Mouse (Mus musculus) midbrain, embryonic 13.5 days (tissue): ENCODE results near the gene Il15ra. TPM values are rescaled to one million over a fixed set of nuclear protein-coding genes. Genes with fewer than 3 reads are reported as not detected.

Experiments
- polyA plus RNA-seq: library from polyadenylated mRNA; unstranded; fragments of >200 nt; fragmentation: Nextera tagmentation; extraction: Ambion mirVana; gene quantifications from 2 replicates; pipeline ENCODE4 v1.2.1, GENCODE M21; 2015

The Il15ra gene
- polyA plus RNA-seq, 1 experiment from 2014 or later: 1.3 TPM

Other genes starting within 250 kb of the Il15ra start
- 23.4 and 24.8 TPM in 2 replicates for gene Pfkfb3, start 151.2 kb upstream of the Il15ra start, polyA plus RNA-seq
- 140 and 146 TPM in 2 replicates for gene Rbm17, start 101.1 kb upstream of the Il15ra start, polyA plus RNA-seq
- not detected in 2 replicates for gene Gm17490, start 79.0 kb upstream of the Il15ra start, polyA plus RNA-seq
- gene Il2ra, start 62.5 kb upstream of the Il15ra start, polyA plus RNA-seq: 0.16 TPM in 1 of 2 replicates, not detected in the other
- 132 and 133 TPM in 2 replicates for gene Fbh1, start 72.3 kb downstream of the Il15ra start, polyA plus RNA-seq
- gene Ankrd16, start 72.6 kb downstream of the Il15ra start, polyA plus RNA-seq: 56.6 and 59.8 TPM in 2 replicates